Mouse (Mus musculus): ENCODE results near the gene Lsr. TPM values are rescaled to one million over a fixed set of nuclear protein-coding genes. Genes with fewer than 3 reads are reported as not detected.
"Not testable (repeated sequence)": the region's sequence is repeated elsewhere in the genome, so short reads cannot be mapped to it uniquely, and the experiment has no call there.

Lsr gene
- polyA plus RNA-seq, 1 experiment from 2014 or later: 101 TPM

GRCm38 (mm10) chr7:30952441-30953265 is 20.6 kb downstream of the Lsr start:
- Histone ChIP-seq H3K4me1 (replicated peaks; ENCODE audit: control insufficient read depth, insufficient read depth) (0 out of 2 replicates have a peak, but pooled peaks cover 4% of the 10 kb centered on the region), H3K27me3 (ENCODE audit: control insufficient read depth, insufficient read depth, low read length) (no peaks in the 10 kb centered on the region), H3K36me3 (ENCODE audit: control insufficient read depth, insufficient read depth, low read length) (peaks cover 24% of the 10 kb centered on the region), H3K9ac (ENCODE audit: low read length) (no peak overlapping the region), H3K4me2 (replicated peaks; ENCODE audit: low read depth) (no peak overlapping the region), H3K27ac (replicated peaks) (no peak overlapping the region), H3K4me3 (ENCODE audit: low read depth, low read length) (no peak overlapping the region), H3K9me3 (ENCODE audit: control insufficient read depth, low read length) (no peaks in the 10 kb centered on the region)
- WGBS: 92% methylated on average over 16 of the region's 16 CpGs
- TF ChIP-seq CTCF (IDR thresholded peaks at IDR 0.05; ENCODE audit: low read depth) (no peak), EP300 (optimal IDR thresholded peaks at IDR 0.05) (no peak)
- ATAC-seq (ENCODE audit: low FRiP score, low TSS enrichment) (no peak), DNase-seq (ENCODE audit: low spot score) (no peak)

GRCm38 (mm10) chr7:30949902-30950301 is 23.4 kb downstream of the Lsr start:
- not testable (repeated sequence) for H3K9ac ChIP-seq (ENCODE audit: low read length); H3K4me3 ChIP-seq (ENCODE audit: low read depth, low read length); DNase-seq (ENCODE audit: low spot score); H3K9me3 ChIP-seq (ENCODE audit: control insufficient read depth, low read length); H3K27me3 ChIP-seq (ENCODE audit: control insufficient read depth, insufficient read depth, low read length); H3K27ac ChIP-seq (replicated peaks); ATAC-seq (ENCODE audit: low FRiP score, low TSS enrichment); H3K4me2 ChIP-seq (replicated peaks; ENCODE audit: low read depth); H3K4me1 ChIP-seq (replicated peaks; ENCODE audit: control insufficient read depth, insufficient read depth)
- WGBS: 80% methylated on average over 3 of the region's 3 CpGs
- peaks cover 21% of the 10 kb centered on the region for H3K36me3 ChIP-seq (ENCODE audit: control insufficient read depth, insufficient read depth, low read length)

- 87% methylated on average over 7 of the region's 7 CpGs for WGBS
- H3K27ac ChIP-seq (replicated peaks): no peak overlapping the region
- ATAC-seq (ENCODE audit: low FRiP score, low TSS enrichment): no peak
- no peaks in the 10 kb centered on the region for H3K4me1 ChIP-seq (replicated peaks; ENCODE audit: control insufficient read depth, insufficient read depth)
- no peak for DNase-seq (ENCODE audit: low spot score)
- H3K36me3 ChIP-seq (ENCODE audit: control insufficient read depth, insufficient read depth, low read length): peaks cover 5% of the 10 kb centered on the region
- no peak overlapping the region for H3K4me2 ChIP-seq (replicated peaks; ENCODE audit: low read depth)
- H3K9ac ChIP-seq (ENCODE audit: low read length): no peak overlapping the region
- H3K27me3 ChIP-seq (ENCODE audit: control insufficient read depth, insufficient read depth, low read length): no peaks in the 10 kb centered on the region
- TF ChIP-seq EP300 (optimal IDR thresholded peaks at IDR 0.05): no peak
- TF ChIP-seq CTCF (IDR thresholded peaks at IDR 0.05; ENCODE audit: low read depth): no peak
- no peaks in the 10 kb centered on the region for H3K9me3 ChIP-seq (ENCODE audit: control insufficient read depth, low read length)
- H3K4me3 ChIP-seq (ENCODE audit: low read depth, low read length): no peak overlapping the region
Measured at GRCm38 (mm10) chr7:30945876-30946275, 27.4 kb downstream of the Lsr start.

DNA sequence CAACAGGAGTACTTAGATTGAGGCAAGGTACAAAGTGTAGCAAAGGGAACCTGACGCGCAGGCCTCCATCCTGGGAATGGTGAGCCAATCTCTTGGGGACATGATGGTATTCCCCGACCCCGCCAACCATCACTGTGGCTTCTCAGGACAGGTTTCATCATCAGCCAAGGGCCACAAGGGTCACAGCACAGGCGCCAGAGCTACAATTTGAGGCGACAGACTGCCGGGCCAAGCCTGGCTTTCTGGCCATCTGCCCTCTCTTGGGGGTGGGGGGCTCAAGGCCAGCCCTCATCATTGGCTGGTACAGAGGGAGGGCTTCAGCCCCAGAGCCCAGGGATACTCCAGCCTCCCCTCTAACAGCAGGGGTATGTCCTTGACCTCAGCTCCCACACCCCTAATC is 27.8 kb downstream of the Lsr start:
- DNase-seq (ENCODE audit: low spot score); H3K9ac ChIP-seq (ENCODE audit: low read length); H3K9me3 ChIP-seq (ENCODE audit: control insufficient read depth, low read length); H3K27ac ChIP-seq (replicated peaks); H3K4me1 ChIP-seq (replicated peaks; ENCODE audit: control insufficient read depth, insufficient read depth); H3K4me2 ChIP-seq (replicated peaks; ENCODE audit: low read depth); H3K36me3 ChIP-seq (ENCODE audit: control insufficient read depth, insufficient read depth, low read length); H3K4me3 ChIP-seq (ENCODE audit: low read depth, low read length); H3K27me3 ChIP-seq (ENCODE audit: control insufficient read depth, insufficient read depth, low read length): not testable (repeated sequence)
- 86% methylated on average over 7 of the region's 7 CpGs for WGBS
- peak; percentile 30; the same call in 1 of the 2 replicates for ATAC-seq (ENCODE audit: low FRiP score, low TSS enrichment)

- not testable (repeated sequence) for H3K4me1 ChIP-seq (replicated peaks; ENCODE audit: control insufficient read depth, insufficient read depth); H3K27me3 ChIP-seq (ENCODE audit: control insufficient read depth, insufficient read depth, low read length); DNase-seq (ENCODE audit: low spot score); H3K27ac ChIP-seq (replicated peaks); H3K36me3 ChIP-seq (ENCODE audit: control insufficient read depth, insufficient read depth, low read length); H3K4me2 ChIP-seq (replicated peaks; ENCODE audit: low read depth); H3K9ac ChIP-seq (ENCODE audit: low read length); H3K4me3 ChIP-seq (ENCODE audit: low read depth, low read length); ATAC-seq (ENCODE audit: low FRiP score, low TSS enrichment); H3K9me3 ChIP-seq (ENCODE audit: control insufficient read depth, low read length)
- 54% methylated on average over 2 of the region's 2 CpGs for WGBS
Measured at GRCm38 (mm10) chr7:30944706-30945105, 28.6 kb downstream of the Lsr start.

DNA sequence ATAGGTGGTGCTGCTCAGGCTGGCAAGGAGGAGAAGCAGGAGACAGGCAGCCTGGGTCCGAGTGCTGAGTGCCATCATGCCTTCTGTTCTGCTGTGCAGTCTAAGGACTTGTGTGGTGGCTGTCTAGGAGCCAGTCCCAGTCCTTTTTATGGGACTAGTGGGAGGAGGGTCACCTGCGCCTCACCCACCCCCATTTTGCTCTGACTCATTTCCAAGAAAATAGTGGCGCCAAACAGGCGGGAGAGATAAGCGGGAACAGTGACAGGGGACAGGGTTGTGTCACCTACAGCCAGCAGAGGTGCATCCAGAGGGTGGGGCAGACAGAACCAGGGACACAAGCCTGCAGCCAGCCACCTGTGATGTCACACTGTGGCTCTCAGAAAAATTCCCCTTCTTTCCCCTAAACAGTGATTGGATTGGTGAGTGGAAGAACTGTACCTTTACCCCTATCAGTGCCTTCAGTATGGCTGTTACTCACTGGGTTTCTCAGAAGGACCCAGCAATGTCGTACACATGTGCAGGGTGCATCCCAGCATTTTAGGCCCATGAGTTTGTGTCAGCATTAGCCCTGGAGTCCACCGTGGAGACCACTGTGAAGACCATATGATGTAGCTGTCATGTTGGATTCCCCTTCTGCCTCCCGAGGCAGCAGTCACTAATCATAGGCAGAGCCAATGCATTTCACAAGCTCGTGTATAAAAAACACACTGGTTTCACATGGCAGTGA is 29.2 kb downstream of the Lsr start, which contains the start of gene Hamp:
Gene Hamp, minus strand, starts transcription at position 124 of the 727 bp plus-strand sequence.
- peak; percentile 31 for ATAC-seq (ENCODE audit: low FRiP score, low TSS enrichment)
- H3K9me3 ChIP-seq (ENCODE audit: control insufficient read depth, low read length): no peaks in the 10 kb centered on the region
- no peak for TF ChIP-seq EP300 (optimal IDR thresholded peaks at IDR 0.05)
- no peak for TF ChIP-seq CTCF (IDR thresholded peaks at IDR 0.05; ENCODE audit: low read depth)
- H3K4me1 ChIP-seq (replicated peaks; ENCODE audit: control insufficient read depth, insufficient read depth): no peaks in the 10 kb centered on the region
- H3K4me2 ChIP-seq (replicated peaks; ENCODE audit: low read depth): no peak within 1 kb of the TSS
- no peaks in the 10 kb centered on the region for H3K27me3 ChIP-seq (ENCODE audit: control insufficient read depth, insufficient read depth, low read length)
- peaks cover 2% of the 10 kb centered on the region for H3K36me3 ChIP-seq (ENCODE audit: control insufficient read depth, insufficient read depth, low read length)
- DNase-seq (ENCODE audit: low spot score): no peak
- H3K9ac ChIP-seq (ENCODE audit: low read length): no peak within 1 kb of the TSS
- no peak within 1 kb of the TSS for H3K4me3 ChIP-seq (ENCODE audit: low read depth, low read length)
- no peak within 1 kb of the TSS for H3K27ac ChIP-seq (replicated peaks)
- 63% methylated on average over 9 of the region's 9 CpGs for WGBS

- not testable (repeated sequence) for H3K36me3 ChIP-seq (ENCODE audit: control insufficient read depth, insufficient read depth, low read length); H3K27ac ChIP-seq (replicated peaks); H3K4me3 ChIP-seq (ENCODE audit: low read depth, low read length); H3K4me2 ChIP-seq (replicated peaks; ENCODE audit: low read depth); H3K27me3 ChIP-seq (ENCODE audit: control insufficient read depth, insufficient read depth, low read length); H3K9ac ChIP-seq (ENCODE audit: low read length); H3K4me1 ChIP-seq (replicated peaks; ENCODE audit: control insufficient read depth, insufficient read depth); H3K9me3 ChIP-seq (ENCODE audit: control insufficient read depth, low read length); DNase-seq (ENCODE audit: low spot score); ATAC-seq (ENCODE audit: low FRiP score, low TSS enrichment)
- 55% methylated on average over 3 of the region's 3 CpGs for WGBS
Measured at GRCm38 (mm10) chr7:30942365-30942764, 30.9 kb downstream of the Lsr start.

GRCm38 (mm10) chr7:30940070-30940469 is 33.2 kb downstream of the Lsr start:
- ATAC-seq (ENCODE audit: low FRiP score, low TSS enrichment); DNase-seq (ENCODE audit: low spot score); H3K4me1 ChIP-seq (replicated peaks; ENCODE audit: control insufficient read depth, insufficient read depth); H3K4me2 ChIP-seq (replicated peaks; ENCODE audit: low read depth); H3K9me3 ChIP-seq (ENCODE audit: control insufficient read depth, low read length); H3K36me3 ChIP-seq (ENCODE audit: control insufficient read depth, insufficient read depth, low read length); H3K4me3 ChIP-seq (ENCODE audit: low read depth, low read length); H3K9ac ChIP-seq (ENCODE audit: low read length); H3K27me3 ChIP-seq (ENCODE audit: control insufficient read depth, insufficient read depth, low read length); H3K27ac ChIP-seq (replicated peaks): not testable (repeated sequence)
- 92% methylated on average over 1 of the region's 1 CpGs for WGBS

Data from stomach, postnatal 0 days (tissue).